Mouse (Mus musculus) small intestine, adult 2 months (tissue): ENCODE data around the gene Olfr1366. TPM values are rescaled to one million over a fixed set of nuclear protein-coding genes. Genes with fewer than 3 reads are reported as not detected.
A peak's percentile ranks its signal among the peaks of the same experiment; 100 is the strongest.
"Not testable (repeated sequence)": the region's sequence is repeated elsewhere in the genome, so short reads cannot be mapped to it uniquely, and the experiment has no call there.

Experiments used
- H3K27ac ChIP-seq: fragments of 200-500 bp; 2 replicates; pipeline ENCODE4 v1.5.1; 2012; ENCODE audit warnings: low read depth, low read length, control low read depth, inconsistent platforms; ENCODE audit not compliant: insufficient read depth
- H3K27me3 ChIP-seq: fragments of 200-500 bp; 2 replicates; pipeline ENCODE4 v1.6.1; 2012; ENCODE audit warnings: mild to moderate bottlenecking, moderate library complexity, low read length, inconsistent platforms; ENCODE audit not compliant: control insufficient read depth, insufficient read depth
- H3K36me3 ChIP-seq: fragments of 200-500 bp; 2 replicates; pipeline ENCODE4 v1.6.1; 2012; ENCODE audit warnings: mild to moderate bottlenecking, low read length, control low read depth, inconsistent platforms; ENCODE audit not compliant: control insufficient read depth, insufficient read depth
- H3K4me1 ChIP-seq: fragments of 200-500 bp; 2 replicates; pipeline ENCODE4 v1.6.1; 2012; ENCODE audit warnings: low read length, inconsistent platforms, mixed read lengths; ENCODE audit not compliant: control insufficient read depth, insufficient read depth, insufficient read length
- H3K4me3 ChIP-seq: fragments of 200-500 bp; 2 replicates; pipeline ENCODE4 v1.5.1; 2012; ENCODE audit warnings: low read depth, mild to moderate bottlenecking, control low read depth, inconsistent platforms, low read length, moderate library complexity
- CTCF ChIP-seq: fragments of 200-500 bp; IDR thresholded peaks from 2 replicates; pipeline ENCODE4 v1.5.1; 2012; ENCODE audit warnings: low read depth, mild to moderate bottlenecking, control low read depth, inconsistent platforms, low read length, moderate library complexity, mixed read lengths; ENCODE audit not compliant: insufficient replicate concordance, insufficient read length; ENCODE audit errors: extremely low read depth
- POLR2A ChIP-seq: fragments of 200-500 bp; IDR thresholded peaks from 2 replicates; pipeline ENCODE4 v1.6.1; 2012; ENCODE audit warnings: low read depth, mild to moderate bottlenecking, control low read depth, inconsistent platforms, low read length, moderate library complexity
- WGBS: fragments of 180-500 bp; shearing (Covaris S2); methylation state at CpG from one replicate; pipeline ENCODE4 v1.1.7; 2018; 5-methylcytosine and 5-hydroxymethylcytosine counted together
- polyA plus RNA-seq: library from polyadenylated mRNA; depleted of rRNA; stranded (reverse); fragments of >200 nt; gene quantifications from 2 replicates; pipeline ENCODE4 v1.2.3, GENCODE M21; 2012; rRNA removed

Olfr1366 gene
- polyA plus RNA-seq, 1 experiment, result not detected

DNA sequence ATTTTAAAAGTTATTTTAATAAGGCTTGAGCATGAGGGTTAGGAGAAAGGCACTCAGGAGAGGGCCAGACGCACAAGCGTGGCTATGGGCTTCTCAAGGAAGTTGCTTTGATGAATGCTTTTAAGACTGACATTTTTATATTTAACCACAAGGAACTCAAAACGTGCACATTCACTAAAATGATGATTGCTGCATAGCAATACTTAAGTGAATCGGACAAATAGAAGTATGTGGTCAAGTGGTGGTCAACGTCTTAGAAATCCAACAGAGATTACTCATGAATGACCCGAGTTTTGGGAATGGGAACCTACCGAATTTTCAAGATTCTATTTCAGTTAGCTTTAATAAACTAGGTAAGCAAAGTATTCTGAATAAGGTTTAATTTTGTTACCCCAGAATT is 12.5 kb downstream of the Olfr1366 start:
- Histone ChIP-seq H3K4me1 (no peaks in the 10 kb centered on the region), H3K27me3 (no peaks in the 10 kb centered on the region), H3K4me3 (no peak overlapping the region), H3K27ac (no peak overlapping the region), H3K36me3 (peaks cover 3% of the 10 kb centered on the region)
- TF ChIP-seq CTCF, result no peak
- TF ChIP-seq POLR2A, result no peak
- WGBS, result 39% methylated on average over 7 of the region's 7 CpGs

DNA sequence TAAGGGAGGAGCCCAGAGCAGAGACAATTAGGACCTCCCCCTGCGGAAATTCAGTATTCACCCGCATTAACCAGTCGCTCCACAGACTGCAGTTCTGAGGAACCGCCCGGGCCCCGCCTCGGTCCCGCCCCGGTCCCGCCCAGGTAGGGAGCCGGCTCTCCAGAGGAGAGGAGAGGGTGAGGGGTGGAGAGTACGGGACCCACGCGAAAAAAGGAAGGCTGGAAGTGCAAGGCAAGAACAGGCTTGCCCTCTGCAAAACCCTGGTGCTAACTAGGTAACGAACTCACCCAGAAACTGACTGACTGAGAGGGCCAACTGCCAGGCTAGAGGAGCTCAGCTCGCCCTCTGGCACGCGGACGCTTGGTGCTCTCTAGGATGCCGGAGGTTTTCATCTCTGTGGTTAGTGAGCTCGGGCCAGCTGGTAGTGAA is 36.4 kb downstream of the Olfr1366 start:
- peak; percentile 14; the same call in 1 of the 2 replicates for TF ChIP-seq CTCF
- peak; percentile 27; the same call in 1 of the 2 replicates for TF ChIP-seq POLR2A
- Histone ChIP-seq H3K36me3 (no peaks in the 10 kb centered on the region), H3K4me1 (no peaks in the 10 kb centered on the region), H3K27ac (peak overlapping the region; percentile 45; the same call in 1 of the 2 replicates), H3K27me3 (no peaks in the 10 kb centered on the region), H3K4me3 (peak overlapping the region; percentile 78)
- WGBS, result under 1% methylated on average over 21 of the region's 21 CpGs

DNA sequence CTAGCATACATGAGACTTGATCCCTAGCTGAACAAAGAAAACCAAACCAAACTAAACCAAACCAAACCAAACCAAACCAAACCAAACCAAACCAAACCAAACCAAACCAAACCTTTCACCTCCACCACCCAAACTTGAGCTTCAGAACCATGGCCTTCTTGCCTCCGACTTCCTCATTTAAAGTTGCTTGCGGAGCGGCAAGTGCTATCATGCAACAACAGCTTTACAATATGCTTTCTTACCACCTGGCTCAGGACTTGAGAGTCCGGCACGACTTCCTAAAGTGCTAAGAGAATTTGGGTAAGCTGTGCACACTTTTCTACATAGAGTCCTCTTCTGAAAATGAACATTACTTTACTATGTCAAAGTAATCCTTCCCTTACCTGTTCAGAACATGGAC is 40.3 kb downstream of the Olfr1366 start:
- no peaks in the 10 kb centered on the region for H3K36me3 ChIP-seq
- H3K4me1 ChIP-seq, result no peaks in the 10 kb centered on the region
- no peak for TF ChIP-seq POLR2A
- no peak for TF ChIP-seq CTCF
- H3K27ac ChIP-seq, result no peak overlapping the region
- no peaks in the 10 kb centered on the region for H3K27me3 ChIP-seq
- H3K4me3 ChIP-seq, result no peak overlapping the region
- 86% methylated on average over 5 of the region's 5 CpGs for WGBS

DNA sequence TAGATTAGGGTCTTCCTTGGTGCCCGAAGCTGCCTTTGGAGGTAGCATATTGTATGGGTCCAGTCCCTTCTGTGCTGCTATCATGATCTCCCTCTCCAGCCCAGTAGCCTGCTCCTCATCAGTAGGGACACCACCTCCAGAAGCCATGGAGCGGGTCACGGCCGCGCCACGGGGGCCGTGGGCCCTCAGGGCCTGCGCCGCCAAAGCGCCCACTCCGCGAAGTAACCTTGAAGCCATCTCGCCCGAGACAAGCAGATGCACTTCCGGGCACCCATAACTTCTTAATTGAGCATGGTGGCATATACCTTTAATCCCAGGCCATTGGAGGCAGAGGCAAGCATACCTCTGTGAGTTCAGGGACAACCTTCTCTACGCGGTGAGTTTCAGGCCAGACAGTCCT is 41.4 kb downstream of the Olfr1366 start, which contains the start of gene Gm11273:
TSS of gene Gm11273 (minus strand) at position 237 of the 400 bp plus-strand sequence.
- H3K4me3 ChIP-seq, H3K27me3 ChIP-seq, H3K36me3 ChIP-seq, H3K27ac ChIP-seq, H3K4me1 ChIP-seq: not testable (repeated sequence)
- 93% methylated on average over 17 of the region's 17 CpGs for WGBS

DNA sequence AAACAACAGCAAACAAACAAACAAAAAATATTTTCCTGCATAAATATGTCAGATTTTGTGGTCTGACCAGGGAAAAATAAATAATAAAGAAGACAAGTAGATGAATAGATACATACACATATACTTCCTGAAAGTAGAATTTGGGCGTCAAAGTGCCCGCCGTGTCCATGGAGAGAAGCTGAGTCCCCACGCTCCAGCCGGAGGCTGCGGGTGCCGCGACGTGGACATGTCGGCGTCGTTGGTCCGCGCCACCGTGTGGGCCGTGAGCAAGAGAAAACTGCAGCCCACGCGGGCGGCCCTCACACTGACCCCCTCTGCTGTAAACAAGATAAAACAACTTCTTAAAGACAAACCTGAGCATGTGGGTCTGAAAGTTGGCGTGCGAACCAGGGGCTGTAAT is 47.5 kb downstream of the Olfr1366 start, which contains the start of gene AK157302:
TSS of gene AK157302 (plus strand) at position 144 of the 400 bp plus-strand sequence.
- Histone ChIP-seq H3K27ac (no peak within 1 kb of the TSS), H3K4me3 (no peak within 1 kb of the TSS), H3K4me1 (no peaks in the 10 kb centered on the region), H3K27me3 (no peaks in the 10 kb centered on the region), H3K36me3 (no peaks in the 10 kb centered on the region)
- WGBS, result 94% methylated on average over 21 of the region's 21 CpGs
- no peak for TF ChIP-seq CTCF
- no peak for TF ChIP-seq POLR2A

DNA sequence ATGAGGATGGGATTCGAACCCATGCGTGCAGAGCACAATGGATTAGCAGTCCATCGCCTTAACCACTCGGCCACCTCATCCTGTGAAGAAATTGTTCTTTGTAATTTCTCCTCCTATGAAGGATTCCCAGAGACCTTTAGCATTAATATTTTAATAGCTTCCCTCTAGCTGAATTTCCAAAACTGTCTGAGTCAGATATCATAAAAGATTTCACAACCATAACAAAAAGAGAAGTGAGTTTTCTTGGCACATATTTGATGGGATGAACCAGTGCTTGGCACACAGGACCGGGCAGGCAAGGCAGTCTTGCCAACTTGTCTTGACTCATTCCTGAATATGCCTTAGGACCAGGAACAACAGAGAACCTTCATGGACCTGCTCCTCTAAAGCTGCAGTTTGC is 49.8 kb downstream of the Olfr1366 start:
- Histone ChIP-seq H3K27me3 (no peaks in the 10 kb centered on the region), H3K27ac (no peak overlapping the region), H3K4me1 (no peaks in the 10 kb centered on the region), H3K4me3 (no peak overlapping the region), H3K36me3 (no peaks in the 10 kb centered on the region)
- TF ChIP-seq POLR2A (no peak), CTCF (no peak)
- 81% methylated on average over 5 of the region's 5 CpGs for WGBS

DNA sequence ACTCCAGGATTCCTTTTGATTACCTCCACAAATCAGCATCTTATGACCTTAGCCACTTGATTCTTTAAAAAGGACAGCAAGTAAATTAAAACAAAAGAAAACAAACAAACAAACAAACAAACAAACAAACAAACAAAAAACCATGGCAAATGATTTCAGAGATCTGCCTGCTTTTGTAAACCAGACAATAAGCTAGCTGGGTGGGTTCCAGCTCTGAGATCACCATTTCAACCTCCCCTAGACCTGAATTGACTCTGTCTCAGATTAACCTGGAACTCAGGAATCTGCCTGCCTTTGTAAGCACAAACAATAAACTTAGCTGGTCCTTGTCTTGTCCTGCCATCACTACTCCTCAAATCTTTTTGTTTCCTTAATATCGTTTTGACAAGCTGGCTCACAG is 55.7 kb downstream of the Olfr1366 start:
- Histone ChIP-seq H3K4me1 (no peaks in the 10 kb centered on the region), H3K27ac (no peak overlapping the region), H3K36me3 (no peaks in the 10 kb centered on the region), H3K27me3 (no peaks in the 10 kb centered on the region), H3K4me3 (no peak overlapping the region)
- 90% methylated on average over 1 of the region's 1 CpGs for WGBS
- TF ChIP-seq CTCF, result no peak
- no peak for TF ChIP-seq POLR2A

Other genes with a start within 250 kb of the Olfr1366 start
- gene Gpx6, start 230.7 kb downstream of the Olfr1366 start, polyA plus RNA-seq, result not detected in 2 replicates
- not detected in 2 replicates for gene Olfr1367, start 195.9 kb downstream of the Olfr1366 start, polyA plus RNA-seq
- gene Zscan12, start 180.0 kb downstream of the Olfr1366 start, polyA plus RNA-seq, result 0.13 and 0.38 TPM in 2 replicates
- gene Zkscan3, start 140.1 kb downstream of the Olfr1366 start, polyA plus RNA-seq, result 7.6 and 11.7 TPM in 2 replicates
- 0.30 TPM in 1 of 2 replicates, not detected in the other for gene Pgbd1, start 101.8 kb downstream of the Olfr1366 start, polyA plus RNA-seq
- gene Zscan26, start 89.1 kb downstream of the Olfr1366 start, polyA plus RNA-seq, result 1.9 and 3.1 TPM in 2 replicates
- gene Nkapl, start 74.3 kb downstream of the Olfr1366 start, polyA plus RNA-seq, result 0.08 TPM in 1 of 2 replicates, not detected in the other
- 0.06 and 0.16 TPM in 2 replicates for gene Zkscan4, start 63.9 kb downstream of the Olfr1366 start, polyA plus RNA-seq
- not detected in 2 replicates for gene Gm10065, start 63.4 kb downstream of the Olfr1366 start, polyA plus RNA-seq
- gene AK157302, start 47.6 kb downstream of the Olfr1366 start, polyA plus RNA-seq, result 0.08 TPM in 1 of 2 replicates, not detected in the other
- gene Gm11273, start 41.4 kb downstream of the Olfr1366 start, polyA plus RNA-seq, result 11.1 and 22.1 TPM in 2 replicates
- 0.66 and 0.79 TPM in 2 replicates for gene Zkscan8, start 11.7 kb downstream of the Olfr1366 start, polyA plus RNA-seq
- not detected in 2 replicates for gene Olfr1535, start 17.1 kb upstream of the Olfr1366 start, polyA plus RNA-seq
- gene Olfr1364, start 39.0 kb upstream of the Olfr1366 start, polyA plus RNA-seq, result not detected in 2 replicates
- gene Olfr1362, start 71.2 kb upstream of the Olfr1366 start, polyA plus RNA-seq, result not detected in 2 replicates
- not detected in 2 replicates for gene Olfr11, start 99.7 kb upstream of the Olfr1366 start, polyA plus RNA-seq
- gene Olfr1361, start 120.6 kb upstream of the Olfr1366 start, polyA plus RNA-seq, result not detected in 2 replicates
- gene Olfr1360, start 134.6 kb upstream of the Olfr1366 start, polyA plus RNA-seq, result not detected in 2 replicates
- gene Olfr1359, start 155.3 kb upstream of the Olfr1366 start, polyA plus RNA-seq, result not detected in 2 replicates
- 10.7 and 15.7 TPM in 2 replicates for gene Hist1h2bl, start 173.3 kb upstream of the Olfr1366 start, polyA plus RNA-seq
- 66.1 and 104 TPM in 2 replicates for gene Hist1h2ai, start 173.6 kb upstream of the Olfr1366 start, polyA plus RNA-seq
- 79.4 and 100 TPM in 2 replicates for gene Hist1h3h, start 174.9 kb upstream of the Olfr1366 start, polyA plus RNA-seq
- gene Hist1h2bm, start 179.2 kb upstream of the Olfr1366 start, polyA plus RNA-seq, result 4.7 and 7.1 TPM in 2 replicates
- gene Hist1h4j, start 192.3 kb upstream of the Olfr1366 start, polyA plus RNA-seq, result 6.4 and 6.5 TPM in 2 replicates
- gene Hist1h4k, start 207.7 kb upstream of the Olfr1366 start, polyA plus RNA-seq, result 35.5 and 55.4 TPM in 2 replicates
- 40.0 and 60.2 TPM in 2 replicates for gene Hist1h2ak, start 211.0 kb upstream of the Olfr1366 start, polyA plus RNA-seq
- gene Hist1h2bn, start 211.3 kb upstream of the Olfr1366 start, polyA plus RNA-seq, result 13.6 and 21.8 TPM in 2 replicates
- 2.0 and 2.6 TPM in 2 replicates for gene Hist1h1b, start 237.8 kb upstream of the Olfr1366 start, polyA plus RNA-seq
- gene Hist1h3i, start 240.6 kb upstream of the Olfr1366 start, polyA plus RNA-seq, result 57.4 and 74.0 TPM in 2 replicates
- 33.8 and 67.8 TPM in 2 replicates for gene Hist1h2an, start 244.4 kb upstream of the Olfr1366 start, polyA plus RNA-seq
- gene Hist1h2bp, start 244.7 kb upstream of the Olfr1366 start, polyA plus RNA-seq, result 2.7 and 8.3 TPM in 2 replicates